Mouse (Mus musculus) liver, adult 2 months (tissue): ENCODE data around the gene Gramd4. TPM values are rescaled to one million over a fixed set of nuclear protein-coding genes. Genes with fewer than 3 reads are reported as not detected.
A peak's percentile ranks its signal among the peaks of the same experiment; 100 is the strongest.
"Not testable (repeated sequence)": the region's sequence is repeated elsewhere in the genome, so short reads cannot be mapped to it uniquely, and the experiment has no call there.

ENCODE experiments used
- DNase-seq: peaks from one replicate; pipeline ENCODE4 v3.0.0-alpha.2; 2011; ENCODE audit warnings: low read depth, low spot score; ENCODE audit errors: extremely low read depth
- H3K27ac ChIP-seq: fragments of 200-500 bp; replicated peaks from 2 replicates; pipeline ENCODE4 v1.5.1; 2012; ENCODE audit warnings: low read depth, mild to moderate bottlenecking, control low read depth, inconsistent platforms, low read length; ENCODE audit not compliant: insufficient read depth
- H3K27me3 ChIP-seq: fragments of 200-500 bp; 2 replicates; pipeline ENCODE4 v1.6.1; 2012; ENCODE audit warnings: mild to moderate bottlenecking, moderate library complexity, low read length, inconsistent platforms; ENCODE audit not compliant: control insufficient read depth, insufficient read depth
- H3K36me3 ChIP-seq: fragments of 200-500 bp; 2 replicates; pipeline ENCODE4 v1.6.1; 2012; ENCODE audit warnings: low read length, inconsistent platforms; ENCODE audit not compliant: control insufficient read depth, insufficient read depth
- H3K4me1 ChIP-seq: fragments of 200-500 bp; 2 replicates; pipeline ENCODE4 v1.6.1; 2011; ENCODE audit warnings: low read length; ENCODE audit not compliant: control insufficient read depth, insufficient read depth
- H3K4me3 ChIP-seq: fragments of 200-500 bp; 2 replicates; pipeline ENCODE4 v1.5.1; 2011; ENCODE audit warnings: low read depth, mild to moderate bottlenecking, control low read depth, low read length, moderate library complexity; ENCODE audit not compliant: insufficient read depth
- H3K79me2 ChIP-seq: fragments of 200-500 bp; 2 replicates; pipeline ENCODE4 v1.6.1; 2012; ENCODE audit warnings: inconsistent platforms, mild to moderate bottlenecking, low read length, moderate library complexity; ENCODE audit not compliant: control insufficient read depth, insufficient read depth
- H3K9ac ChIP-seq: fragments of 200-500 bp; 2 replicates; pipeline ENCODE4 v1.6.1; 2012; ENCODE audit warnings: low read depth, mild to moderate bottlenecking, control low read depth, inconsistent platforms, low read length
- CTCF ChIP-seq: fragments of 200-500 bp; IDR thresholded peaks from 2 replicates; pipeline ENCODE4 v1.5.1; 2011; ENCODE audit warnings: low read depth, low read length, control low read depth
- POLR2A ChIP-seq: fragments of 200-500 bp; IDR thresholded peaks from 2 replicates; pipeline ENCODE4 v1.6.1; 2011; ENCODE audit warnings: low read length, control low read depth; ENCODE audit not compliant: insufficient read depth; ENCODE audit errors: extremely low read depth
- WGBS: fragments of 180-500 bp; shearing (Covaris S2); methylation state at CpG from one replicate; pipeline ENCODE4 v1.1.7; 2018; 5-methylcytosine and 5-hydroxymethylcytosine counted together
- polyA plus RNA-seq: library from polyadenylated mRNA; depleted of rRNA; stranded (reverse); fragments of >200 nt; gene quantifications from 2 replicates; pipeline ENCODE4 v1.2.3, GENCODE M21; 2012
- total RNA-seq: library from RNA; depleted of rRNA; stranded (reverse); fragments of >200 nt; gene quantifications from 2 replicates; pipeline ENCODE4 v1.2.3, GENCODE M21; 2014

Gramd4 gene
- total and polyA plus RNA-seq, 2 experiments = 2.4 to 6.0 TPM

GRCm38 (mm10) chr15:86180427-86180826, 122.9 kb downstream of the Gramd4 start:
- Histone ChIP-seq H3K4me1 (peaks cover 19% of the 10 kb centered on the region), H3K79me2 (no peaks in the 10 kb centered on the region), H3K36me3 (no peaks in the 10 kb centered on the region), H3K4me3 (no peak overlapping the region), H3K27ac (no peak overlapping the region), H3K27me3 (peaks cover 4% of the 10 kb centered on the region; the same call in 1 of the 2 replicates), H3K9ac (no peak overlapping the region)
- TF ChIP-seq CTCF (no peak), POLR2A (no peak)
- DNase-seq = no peak
- 87% methylated on average over 4 of the region's 4 CpGs for WGBS

- H3K36me3 ChIP-seq, H3K9ac ChIP-seq, H3K79me2 ChIP-seq, H3K27me3 ChIP-seq, DNase-seq, H3K4me3 ChIP-seq, H3K27ac ChIP-seq: not testable (repeated sequence)
- peaks cover 10% of the 10 kb centered on the region for H3K4me1 ChIP-seq
- 97% methylated on average over 3 of the region's 3 CpGs for WGBS
Measured at GRCm38 (mm10) chr15:86181321-86181720, 123.8 kb downstream of the Gramd4 start.

DNA sequence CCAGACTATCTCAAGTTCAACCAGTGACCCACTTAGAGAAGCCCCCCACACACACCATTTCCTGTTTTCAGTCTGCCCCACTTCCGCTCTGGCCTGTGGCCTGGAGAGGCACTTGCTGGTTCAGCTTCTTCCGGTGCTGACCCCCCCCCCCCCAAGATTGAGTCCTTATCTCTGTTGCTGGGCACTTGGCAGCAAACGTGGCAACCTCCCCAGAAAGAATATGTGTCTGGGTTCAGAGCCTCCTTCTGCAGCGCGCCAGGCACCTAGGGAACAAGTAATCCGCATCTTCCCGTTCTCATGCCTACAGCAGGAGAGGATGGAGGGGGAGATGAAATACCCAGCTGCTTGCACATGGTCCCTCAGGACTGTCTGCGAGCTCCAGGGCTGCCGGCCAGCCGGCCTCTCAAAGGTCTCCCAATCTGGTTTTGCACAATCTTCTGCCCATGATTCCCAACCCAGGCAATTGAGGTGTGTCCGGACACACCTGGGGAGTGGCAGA, 124.5 kb downstream of the Gramd4 start:
- Histone ChIP-seq H3K27me3 (peaks cover 4% of the 10 kb centered on the region; the same call in 1 of the 2 replicates), H3K4me1 (peaks cover 5% of the 10 kb centered on the region), H3K4me3 (no peak overlapping the region), H3K36me3 (no peaks in the 10 kb centered on the region), H3K9ac (no peak overlapping the region), H3K79me2 (no peaks in the 10 kb centered on the region), H3K27ac (no peak overlapping the region; the same call in 1 of the 2 replicates)
- no peak for TF ChIP-seq CTCF
- no peak for TF ChIP-seq POLR2A
- 26% methylated on average over 11 of the region's 11 CpGs for WGBS
- no peak for DNase-seq

DNA sequence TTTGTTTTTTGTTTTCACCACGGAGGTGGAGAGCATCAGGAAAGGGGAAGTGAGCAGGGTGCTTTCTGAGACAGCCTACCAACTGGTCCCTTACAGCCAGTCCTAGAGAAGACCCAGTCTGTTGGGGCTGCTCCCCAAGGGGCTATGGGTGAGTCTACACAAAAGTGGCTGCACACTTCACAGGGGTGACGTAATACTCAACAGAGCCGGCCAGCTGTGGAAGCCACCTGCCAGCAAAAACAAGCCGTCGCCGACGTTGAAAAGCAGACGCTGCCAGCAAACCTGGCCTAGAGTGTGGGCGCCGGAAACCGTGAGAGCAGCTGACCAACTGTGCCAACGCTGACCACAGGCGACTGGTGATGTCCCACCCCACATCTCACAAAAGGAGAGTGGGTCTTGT, 125.2 kb downstream of the Gramd4 start:
- 14% methylated on average over 13 of the region's 13 CpGs for WGBS
- H3K4me3 ChIP-seq = no peak overlapping the region
- no peak for DNase-seq
- 0 out of 2 replicates have a peak, but pooled peaks cover 2% of the 10 kb centered on the region for H3K4me1 ChIP-seq
- no peaks in the 10 kb centered on the region for H3K79me2 ChIP-seq
- H3K27ac ChIP-seq = peak overlapping the region; percentile 37
- TF ChIP-seq CTCF (no peak), POLR2A (no peak)
- 0 out of 2 replicates have a peak overlapping the region, but pooled peaks have one; percentile 46 for H3K9ac ChIP-seq
- H3K36me3 ChIP-seq = no peaks in the 10 kb centered on the region
- peaks cover 4% of the 10 kb centered on the region; the same call in 1 of the 2 replicates for H3K27me3 ChIP-seq

DNA sequence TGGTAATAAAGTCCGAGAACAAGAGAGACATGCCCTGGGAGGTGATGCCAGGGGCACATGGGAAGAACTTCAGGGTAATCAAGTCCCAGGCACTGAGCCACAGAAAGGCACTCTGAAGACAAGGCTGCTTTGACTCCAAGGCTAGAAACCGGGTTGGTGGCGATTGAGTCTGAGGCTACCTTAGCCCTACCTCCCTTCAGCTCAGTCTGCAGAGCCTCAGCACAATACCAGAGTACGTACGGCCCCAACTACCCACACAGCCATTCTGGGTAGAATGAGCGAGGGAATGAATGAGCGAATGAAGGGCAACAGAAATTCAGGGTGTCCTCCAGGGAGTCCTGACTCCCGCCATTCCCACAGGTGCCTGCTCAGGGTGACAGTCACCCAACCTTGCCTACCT, 126.0 kb downstream of the Gramd4 start:
- H3K79me2 ChIP-seq = no peaks in the 10 kb centered on the region
- H3K27me3 ChIP-seq = peaks cover 4% of the 10 kb centered on the region; the same call in 1 of the 2 replicates
- no peaks in the 10 kb centered on the region for H3K36me3 ChIP-seq
- H3K27ac ChIP-seq = no peak overlapping the region; the same call in 1 of the 2 replicates
- no peak for DNase-seq
- H3K4me1 ChIP-seq = peaks cover 8% of the 10 kb centered on the region
- 94% methylated on average over 8 of the region's 8 CpGs for WGBS
- TF ChIP-seq CTCF = no peak
- no peak for TF ChIP-seq POLR2A
- H3K4me3 ChIP-seq = no peak overlapping the region
- H3K9ac ChIP-seq = no peak overlapping the region

DNA sequence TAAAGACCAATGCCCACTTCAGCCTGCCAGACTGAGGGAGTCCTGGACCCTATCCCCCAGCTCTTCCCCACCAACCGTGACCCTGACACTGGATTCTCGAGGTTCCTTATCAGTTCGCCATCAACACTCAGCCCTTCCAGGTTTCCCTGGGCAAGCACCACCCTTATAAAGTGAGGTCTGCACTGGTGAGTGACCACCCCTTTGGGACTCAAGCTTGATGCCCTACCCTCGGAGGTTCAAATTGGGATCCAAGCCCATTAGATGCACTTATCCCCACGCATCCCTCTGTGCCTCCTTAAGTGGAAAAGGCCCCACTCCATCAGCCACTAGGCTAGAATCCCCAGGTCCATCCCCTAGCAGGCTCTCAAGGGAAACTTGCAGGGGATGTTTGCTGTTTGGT, 126.6 kb downstream of the Gramd4 start:
- WGBS = 69% methylated on average over 5 of the region's 5 CpGs
- Histone ChIP-seq H3K4me1 (peaks cover 13% of the 10 kb centered on the region), H3K4me3 (peak overlapping the region; percentile 14; the same call in 1 of the 2 replicates), H3K79me2 (no peaks in the 10 kb centered on the region), H3K27me3 (peaks cover 4% of the 10 kb centered on the region; the same call in 1 of the 2 replicates), H3K36me3 (no peaks in the 10 kb centered on the region), H3K9ac (no peak overlapping the region), H3K27ac (no peak overlapping the region)
- no peak for TF ChIP-seq POLR2A
- TF ChIP-seq CTCF = no peak
- DNase-seq = no peak
